Mouse (Mus musculus) embryonic facial prominence, embryonic 14.5 days (tissue): ENCODE data around the gene Setd5. TPM values are rescaled to one million over a fixed set of nuclear protein-coding genes. Genes with fewer than 3 reads are reported as not detected.
A peak's percentile ranks its signal among the peaks of the same experiment; 100 is the strongest.

ENCODE experiments used
- ATAC-seq: fragments of 200-750 bp; cut with Nextera tagmentation; 2 replicates; pipeline ENCODE4 v1.8.0; 2017; ENCODE audit warnings: low read depth, moderate number of reproducible peaks, moderate TSS enrichment
- DNase-seq: peaks from one replicate; pipeline ENCODE4 v3.0.0-alpha.2; 2015; ENCODE audit warnings: low spot score
- H3K27ac ChIP-seq: fragments of 300-500 bp; sonication (generic); replicated peaks from 2 replicates; pipeline ENCODE4 v1.5.1; 2014; ENCODE audit warnings: low read depth, mild to moderate bottlenecking, low read length, moderate library complexity
- H3K27me3 ChIP-seq: fragments of 300-500 bp; sonication (generic); replicated peaks from 2 replicates; pipeline ENCODE4 v1.6.1; 2014; ENCODE audit warnings: low read length; ENCODE audit not compliant: control insufficient read depth, insufficient read depth
- H3K36me3 ChIP-seq: fragments of 300-500 bp; sonication (generic); 2 replicates; pipeline ENCODE4 v1.6.1; 2014; ENCODE audit warnings: low read length, mixed read lengths; ENCODE audit not compliant: control insufficient read depth, insufficient read depth
- H3K4me1 ChIP-seq: fragments of 300-500 bp; sonication (generic); 2 replicates; pipeline ENCODE4 v1.6.1; 2014; ENCODE audit warnings: antibody characterized with exemption, low read length; ENCODE audit not compliant: control insufficient read depth, insufficient read depth
- H3K4me2 ChIP-seq: fragments of 300-500 bp; sonication (generic); 2 replicates; pipeline ENCODE4 v1.6.1; 2014; ENCODE audit warnings: low read depth, mild to moderate bottlenecking, low read length, moderate library complexity, mixed read lengths
- H3K4me3 ChIP-seq: fragments of 300-500 bp; sonication (generic); 2 replicates; pipeline ENCODE4 v1.5.1; 2014; ENCODE audit warnings: low read depth, mild to moderate bottlenecking, low read length
- H3K9ac ChIP-seq: fragments of 300-500 bp; sonication (generic); 2 replicates; pipeline ENCODE4 v1.6.1; 2014; ENCODE audit warnings: low read depth, mild to moderate bottlenecking, low read length, moderate library complexity, mixed read lengths
- H3K9me3 ChIP-seq: fragments of 300-500 bp; sonication (generic); 2 replicates; pipeline ENCODE4 v1.6.1; 2016; ENCODE audit warnings: low read length; ENCODE audit not compliant: control insufficient read depth
- WGBS: fragments of 180-500 bp; shearing (Covaris S2); extraction: QIAGEN DNeasy Blood & Tissue Kit; methylation state at CpG from one replicate; pipeline ENCODE4 v1.1.7; 2014; 5-methylcytosine and 5-hydroxymethylcytosine counted together
- polyA plus RNA-seq: library from polyadenylated mRNA; unstranded; fragments of >200 nt; fragmentation: Nextera tagmentation; extraction: Ambion mirVana; gene quantifications from 2 replicates; pipeline ENCODE4 v1.2.1, GENCODE M21; 2014

Setd5 gene
- polyA plus RNA-seq, 1 experiment from 2014 or later, result 81.5 TPM

DNA sequence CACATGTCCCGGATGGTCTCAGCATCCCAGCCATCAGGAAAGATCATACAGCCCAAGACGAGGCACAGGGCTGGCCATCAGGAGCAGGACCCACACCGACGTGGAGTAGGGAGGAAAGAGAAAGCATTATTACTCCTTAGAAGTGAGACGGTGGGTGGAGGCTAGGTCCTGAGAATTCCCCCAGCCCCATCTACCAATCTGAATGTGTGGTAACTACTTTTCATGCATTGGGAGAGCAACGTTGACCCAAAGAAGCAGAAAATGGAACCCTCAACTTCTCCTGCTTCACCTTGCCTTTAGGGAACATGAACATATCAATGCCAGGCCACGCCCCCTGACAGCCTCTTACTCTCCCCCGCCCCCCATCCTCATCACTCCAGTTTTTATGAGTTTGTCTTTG, 99.4 kb downstream of the Setd5 start:
- 80% methylated on average over 8 of the region's 8 CpGs for WGBS
- no peak overlapping the region for H3K27ac ChIP-seq

GRCm38 (mm10) chr6:113178286-113179194, 101.4 kb downstream of the Setd5 start:
- DNase-seq, result peak; percentile 8
- WGBS, result 20% methylated on average over 14 of the region's 14 CpGs
- Histone ChIP-seq H3K36me3 (no peaks in the 10 kb centered on the region), H3K27me3 (no peaks in the 10 kb centered on the region), H3K27ac (no peak overlapping the region), H3K4me3 (no peak overlapping the region), H3K4me2 (no peak overlapping the region), H3K9me3 (no peaks in the 10 kb centered on the region), H3K9ac (no peak overlapping the region), H3K4me1 (no peaks in the 10 kb centered on the region)
- no peak; the same call in 1 of the 2 replicates for ATAC-seq

More for the DNA sequence above, 99.4 kb downstream of the Setd5 start:
- H3K9me3 ChIP-seq, result no peaks in the 10 kb centered on the region
- no peaks in the 10 kb centered on the region for H3K27me3 ChIP-seq
- no peaks in the 10 kb centered on the region for H3K4me1 ChIP-seq
- H3K4me3 ChIP-seq, result no peak overlapping the region
- no peak overlapping the region for H3K9ac ChIP-seq
- no peak overlapping the region for H3K4me2 ChIP-seq
- no peak for DNase-seq
- ATAC-seq, result no peak
- no peaks in the 10 kb centered on the region for H3K36me3 ChIP-seq

DNA sequence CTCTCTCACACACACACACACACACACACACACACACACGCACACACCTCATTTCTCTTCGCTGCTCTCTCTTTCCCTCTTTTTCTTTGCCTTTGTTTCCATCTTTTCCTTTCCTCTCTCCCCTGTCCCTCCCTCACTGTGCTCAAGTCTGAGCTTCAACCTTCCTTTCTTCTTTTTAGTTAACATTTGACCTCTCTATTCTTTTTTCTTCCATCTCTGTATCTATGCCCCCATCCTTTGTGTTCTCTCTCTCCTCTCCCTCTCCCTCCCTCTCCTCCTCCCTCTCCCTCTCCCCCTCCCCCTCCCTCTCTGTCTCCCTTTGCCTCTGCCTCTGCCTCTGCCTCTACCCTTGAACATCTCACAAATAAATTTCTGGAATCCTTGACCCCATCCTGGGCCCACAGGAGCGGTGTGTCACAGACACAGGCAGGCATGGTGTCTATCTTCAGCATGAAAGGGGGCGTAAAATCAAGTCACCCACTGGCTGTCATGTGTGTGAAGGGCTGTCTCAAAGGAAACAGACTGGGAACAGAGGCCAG, 102.1 kb downstream of the Setd5 start:
- Histone ChIP-seq H3K4me2 (no peak overlapping the region), H3K4me1 (no peaks in the 10 kb centered on the region), H3K27ac (no peak overlapping the region), H3K9me3 (no peaks in the 10 kb centered on the region), H3K27me3 (no peaks in the 10 kb centered on the region), H3K36me3 (no peaks in the 10 kb centered on the region), H3K9ac (no peak overlapping the region), H3K4me3 (no peak overlapping the region)
- 42% methylated on average over 4 of the region's 4 CpGs for WGBS
- DNase-seq (no peak), ATAC-seq (no peak)

- Histone ChIP-seq H3K27me3 (no peaks in the 10 kb centered on the region), H3K4me1 (no peaks in the 10 kb centered on the region), H3K4me3 (no peak overlapping the region), H3K36me3 (no peaks in the 10 kb centered on the region), H3K9me3 (no peaks in the 10 kb centered on the region), H3K9ac (no peak overlapping the region), H3K27ac (no peak overlapping the region), H3K4me2 (no peak overlapping the region)
- 70% methylated on average over 9 of the region's 9 CpGs for WGBS
- ATAC-seq (no peak), DNase-seq (peak; percentile 6)
Observed at GRCm38 (mm10) chr6:113184163-113184562, 107.0 kb downstream of the Setd5 start.

DNA sequence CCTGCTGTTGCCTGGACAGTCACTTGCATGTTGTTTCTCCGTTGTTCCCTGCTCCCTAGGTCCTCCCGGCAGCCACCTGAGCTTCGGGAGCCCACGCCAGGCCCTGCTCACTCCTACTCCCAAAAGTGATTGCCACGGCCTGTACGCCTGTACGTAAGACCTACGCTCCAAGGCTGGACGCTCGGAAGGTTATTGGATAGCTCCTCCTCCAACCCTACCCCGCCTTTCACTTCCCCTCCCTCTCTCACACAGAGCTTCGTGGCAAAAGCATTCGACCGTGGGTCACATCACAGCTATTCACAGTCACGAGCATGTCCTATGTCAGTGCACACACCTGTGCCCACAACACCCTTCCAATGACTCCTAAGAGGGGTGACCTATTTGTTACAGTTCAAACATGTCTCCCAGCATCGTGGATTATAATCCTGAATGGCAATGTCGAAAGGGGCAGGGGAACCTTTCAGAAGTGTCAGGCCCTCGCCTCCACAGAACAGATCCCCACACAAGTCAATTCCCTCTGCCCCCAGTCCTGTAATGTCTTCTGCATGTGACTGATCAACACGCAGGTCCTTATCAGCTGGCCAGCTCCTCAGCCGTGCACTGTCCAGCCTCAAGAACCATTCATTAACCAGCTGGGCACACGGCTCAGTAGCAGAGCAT, 107.8 kb downstream of the Setd5 start:
- no peaks in the 10 kb centered on the region for H3K36me3 ChIP-seq
- ATAC-seq, result no peak
- no peak overlapping the region for H3K4me2 ChIP-seq
- no peak for DNase-seq
- no peaks in the 10 kb centered on the region for H3K27me3 ChIP-seq
- H3K4me1 ChIP-seq, result no peaks in the 10 kb centered on the region
- no peak overlapping the region for H3K4me3 ChIP-seq
- H3K9me3 ChIP-seq, result no peaks in the 10 kb centered on the region
- no peak overlapping the region for H3K9ac ChIP-seq
- no peak overlapping the region for H3K27ac ChIP-seq
- WGBS, result 81% methylated on average over 21 of the region's 21 CpGs

- DNase-seq (peak; percentile 78), ATAC-seq (no peak)
- no peaks in the 10 kb centered on the region for H3K9me3 ChIP-seq
- no peak overlapping the region for H3K9ac ChIP-seq
- no peak overlapping the region for H3K27ac ChIP-seq
- no peaks in the 10 kb centered on the region for H3K36me3 ChIP-seq
- peak overlapping the region; percentile 47; the same call in 1 of the 2 replicates for H3K4me3 ChIP-seq
- H3K4me1 ChIP-seq, result peaks cover 4% of the 10 kb centered on the region
- H3K4me2 ChIP-seq, result peak overlapping the region; percentile 69
- H3K27me3 ChIP-seq, result peaks cover 35% of the 10 kb centered on the region
- 2% methylated on average over 39 of the region's 46 CpGs for WGBS
Observed at GRCm38 (mm10) chr6:113193765-113194460, 116.7 kb downstream of the Setd5 start.

DNA sequence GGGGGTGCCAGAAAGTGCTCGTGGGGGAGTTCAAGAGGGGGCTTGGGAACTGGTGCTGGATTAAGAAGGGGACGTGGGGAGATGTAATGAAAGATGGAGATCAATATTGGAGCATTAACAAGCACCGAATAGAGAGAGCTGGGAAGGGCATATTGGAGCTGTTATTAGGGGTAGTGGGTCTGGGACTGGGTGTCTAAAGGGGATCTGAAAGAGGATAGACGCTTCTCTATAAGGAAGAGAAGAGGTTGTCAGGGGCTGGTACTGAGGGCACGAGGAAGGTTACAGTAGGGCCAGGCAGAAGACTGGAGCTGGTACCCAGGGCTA, 117.3 kb downstream of the Setd5 start:
- peaks cover 35% of the 10 kb centered on the region for H3K27me3 ChIP-seq
- peak overlapping the region; percentile 47 for H3K4me3 ChIP-seq
- WGBS, result 2% methylated on average over 5 of the region's 5 CpGs
- peaks cover 4% of the 10 kb centered on the region for H3K4me1 ChIP-seq
- no peak for ATAC-seq
- H3K9ac ChIP-seq, result peak overlapping the region; percentile 63; the same call in 1 of the 2 replicates
- H3K36me3 ChIP-seq, result no peaks in the 10 kb centered on the region
- DNase-seq, result no peak
- no peak overlapping the region for H3K27ac ChIP-seq
- H3K9me3 ChIP-seq, result no peaks in the 10 kb centered on the region
- H3K4me2 ChIP-seq, result peak overlapping the region; percentile 69

DNA sequence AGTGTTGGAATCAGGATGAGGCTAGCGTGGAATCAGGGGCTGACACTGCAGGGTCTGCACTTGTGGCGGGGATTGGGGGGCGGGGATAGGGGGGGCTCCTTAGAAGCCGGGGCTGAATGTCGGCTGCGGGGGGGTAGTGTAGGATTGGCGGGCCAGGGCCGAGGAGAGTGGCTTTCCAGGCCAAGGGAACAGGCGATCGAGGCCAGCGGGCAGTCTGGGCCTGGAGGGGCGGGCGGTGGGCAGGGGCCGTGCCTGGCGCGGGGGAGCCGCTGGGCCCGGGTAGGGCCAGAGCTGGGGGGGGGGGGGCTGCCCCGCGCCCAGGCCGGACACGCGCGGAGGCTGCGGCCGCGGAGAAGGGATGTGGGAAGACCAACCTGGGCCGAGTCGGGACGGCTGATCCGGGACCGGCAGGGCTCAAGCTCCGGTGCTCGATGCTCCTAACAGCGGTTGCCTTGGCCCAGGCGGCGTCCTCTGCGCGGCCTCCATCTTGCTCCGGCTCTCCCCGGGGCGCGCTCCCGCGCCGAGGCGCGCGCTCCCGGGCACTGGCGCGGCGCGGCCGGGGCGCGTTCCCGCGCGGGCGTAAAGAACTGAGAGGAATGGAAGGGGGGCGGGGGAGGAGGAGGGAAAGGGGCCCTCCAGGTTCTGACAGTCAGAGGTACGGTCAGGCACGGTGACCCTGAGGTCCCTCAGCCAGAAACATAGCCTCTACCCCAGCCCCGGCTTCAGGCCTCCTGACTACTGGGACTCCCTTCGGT, 117.9 kb downstream of the Setd5 start, which contains the start of gene Lhfpl4:
Lhfpl4 (minus strand) TSS at position 544 of the 755 bp plus-strand sequence.
- ATAC-seq, result peak; percentile 70; the same call in 1 of the 2 replicates
- H3K9ac ChIP-seq, result peak within 1 kb of the TSS; percentile 63

More for the DNA sequence above, 117.9 kb downstream of the Setd5 start, which contains the start of gene Lhfpl4:
- peaks cover 35% of the 10 kb centered on the region for H3K27me3 ChIP-seq
- 1% methylated on average over 16 of the region's 66 CpGs for WGBS
- peaks cover 4% of the 10 kb centered on the region for H3K4me1 ChIP-seq
- H3K36me3 ChIP-seq, result no peaks in the 10 kb centered on the region
- no peak within 1 kb of the TSS for H3K27ac ChIP-seq
- peak; percentile 6 for DNase-seq
- no peaks in the 10 kb centered on the region for H3K9me3 ChIP-seq
- H3K4me2 ChIP-seq, result peak within 1 kb of the TSS; percentile 69
- peak within 1 kb of the TSS; percentile 47 for H3K4me3 ChIP-seq
